Mouse (Mus musculus) midbrain, embryonic 16.5 days (tissue): Measurements from ENCODE around the gene Hcar2. TPM values are rescaled to one million over a fixed set of nuclear protein-coding genes. Genes with fewer than 3 reads are reported as not detected.

ENCODE experiments used
- ATAC-seq: fragments of 200-750 bp; cut with Nextera tagmentation; 2 replicates; pipeline ENCODE4 v1.8.0; 2017; ENCODE audit warnings: moderate TSS enrichment
- H3K27ac ChIP-seq: fragments of 300-500 bp; sonication (generic); 2 replicates; pipeline ENCODE4 v1.5.1; 2014; ENCODE audit warnings: mild to moderate bottlenecking, low read length, mixed read lengths
- H3K27me3 ChIP-seq: fragments of 300-500 bp; sonication (generic); 2 replicates; pipeline ENCODE4 v1.6.1; 2014; ENCODE audit warnings: low read depth, low read length, mixed read lengths; ENCODE audit not compliant: control insufficient read depth, insufficient read depth
- H3K36me3 ChIP-seq: fragments of 300-500 bp; sonication (generic); 2 replicates; pipeline ENCODE4 v1.6.1; 2014; ENCODE audit warnings: mild to moderate bottlenecking, low read length, moderate library complexity, mixed read lengths; ENCODE audit not compliant: control insufficient read depth, insufficient read depth
- H3K4me1 ChIP-seq: fragments of 300-500 bp; sonication (generic); 2 replicates; pipeline ENCODE4 v1.6.1; 2014; ENCODE audit warnings: mild to moderate bottlenecking, low read length, mixed read lengths; ENCODE audit not compliant: control insufficient read depth, insufficient read depth
- H3K4me2 ChIP-seq: fragments of 300-500 bp; sonication (generic); 2 replicates; pipeline ENCODE4 v1.6.1; 2014; ENCODE audit warnings: mild to moderate bottlenecking, low read length, mixed read lengths
- H3K4me3 ChIP-seq: fragments of 300-500 bp; sonication (generic); 2 replicates; pipeline ENCODE4 v1.5.1; 2014; ENCODE audit warnings: low read depth, mild to moderate bottlenecking, low read length, moderate library complexity, mixed read lengths
- H3K9ac ChIP-seq: fragments of 300-500 bp; sonication (generic); 2 replicates; pipeline ENCODE4 v1.6.1; 2014; ENCODE audit warnings: low read depth, low read length, mixed read lengths
- H3K9me3 ChIP-seq: fragments of 300-500 bp; sonication (generic); replicated peaks from 2 replicates; pipeline ENCODE4 v1.6.1; 2014; ENCODE audit warnings: mild to moderate bottlenecking, low read length, mixed read lengths; ENCODE audit not compliant: control insufficient read depth, poor library complexity, severe bottlenecking
- WGBS: fragments of 180-500 bp; shearing (Covaris S2); extraction: QIAGEN DNeasy Blood & Tissue Kit; methylation state at CpG from one replicate; pipeline ENCODE4 v1.1.7; 2014; 5-methylcytosine and 5-hydroxymethylcytosine counted together
- polyA plus RNA-seq: library from polyadenylated mRNA; unstranded; fragments of >200 nt; fragmentation: Nextera tagmentation; extraction: Ambion mirVana; gene quantifications from 2 replicates; pipeline ENCODE4 v1.2.1, GENCODE M21; 2015

The Hcar2 gene
- polyA plus RNA-seq, 1 experiment from 2014 or later, result not detected

DNA sequence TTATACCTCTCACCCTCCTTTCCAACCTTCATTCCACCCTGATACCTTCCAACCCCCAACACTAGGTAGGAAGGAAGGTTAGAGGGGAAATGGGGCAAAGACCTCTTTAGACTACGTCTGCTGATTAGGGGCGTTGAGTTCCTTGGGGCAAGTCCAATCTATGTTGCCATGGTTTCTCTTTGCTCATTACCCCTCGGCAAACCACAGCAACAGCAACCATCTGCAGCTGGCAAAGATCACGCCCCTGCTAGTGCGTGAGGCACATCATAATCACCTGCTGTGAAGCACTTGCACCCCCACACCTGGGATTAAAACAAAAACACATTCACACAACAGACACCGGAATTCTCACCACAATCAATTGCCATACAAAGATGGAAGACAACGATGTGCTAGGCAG, 42.6 kb downstream of the Hcar2 start:
- H3K4me3 ChIP-seq, result no peak overlapping the region
- no peaks in the 10 kb centered on the region for H3K27me3 ChIP-seq
- no peak for ATAC-seq
- no peaks in the 10 kb centered on the region for H3K4me1 ChIP-seq
- WGBS, result 47% methylated on average over 7 of the region's 7 CpGs
- no peak overlapping the region for H3K9ac ChIP-seq
- H3K27ac ChIP-seq, result no peak overlapping the region
- no peaks in the 10 kb centered on the region for H3K36me3 ChIP-seq
- H3K9me3 ChIP-seq, result no peaks in the 10 kb centered on the region
- H3K4me2 ChIP-seq, result no peak overlapping the region

DNA sequence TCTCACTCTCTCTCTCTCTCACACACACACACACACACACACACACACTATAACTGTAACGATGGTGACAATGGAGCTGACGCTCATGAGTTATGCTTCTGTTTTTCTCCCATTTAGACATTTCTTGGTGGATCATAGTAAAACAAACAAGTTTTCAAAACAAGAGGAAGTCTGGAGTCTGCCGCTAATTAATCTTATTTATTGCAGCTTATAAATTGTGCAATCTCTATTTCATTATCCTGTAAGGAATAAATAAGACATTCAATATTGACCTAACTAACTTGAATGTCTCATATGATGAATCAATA, 44.1 kb downstream of the Hcar2 start:
- Histone ChIP-seq H3K4me3 (no peak overlapping the region), H3K4me1 (no peaks in the 10 kb centered on the region), H3K9ac (no peak overlapping the region), H3K27me3 (no peaks in the 10 kb centered on the region), H3K27ac (no peak overlapping the region), H3K9me3 (no peaks in the 10 kb centered on the region), H3K4me2 (no peak overlapping the region), H3K36me3 (no peaks in the 10 kb centered on the region)
- 91% methylated on average over 3 of the region's 3 CpGs for WGBS
- ATAC-seq, result no peak

DNA sequence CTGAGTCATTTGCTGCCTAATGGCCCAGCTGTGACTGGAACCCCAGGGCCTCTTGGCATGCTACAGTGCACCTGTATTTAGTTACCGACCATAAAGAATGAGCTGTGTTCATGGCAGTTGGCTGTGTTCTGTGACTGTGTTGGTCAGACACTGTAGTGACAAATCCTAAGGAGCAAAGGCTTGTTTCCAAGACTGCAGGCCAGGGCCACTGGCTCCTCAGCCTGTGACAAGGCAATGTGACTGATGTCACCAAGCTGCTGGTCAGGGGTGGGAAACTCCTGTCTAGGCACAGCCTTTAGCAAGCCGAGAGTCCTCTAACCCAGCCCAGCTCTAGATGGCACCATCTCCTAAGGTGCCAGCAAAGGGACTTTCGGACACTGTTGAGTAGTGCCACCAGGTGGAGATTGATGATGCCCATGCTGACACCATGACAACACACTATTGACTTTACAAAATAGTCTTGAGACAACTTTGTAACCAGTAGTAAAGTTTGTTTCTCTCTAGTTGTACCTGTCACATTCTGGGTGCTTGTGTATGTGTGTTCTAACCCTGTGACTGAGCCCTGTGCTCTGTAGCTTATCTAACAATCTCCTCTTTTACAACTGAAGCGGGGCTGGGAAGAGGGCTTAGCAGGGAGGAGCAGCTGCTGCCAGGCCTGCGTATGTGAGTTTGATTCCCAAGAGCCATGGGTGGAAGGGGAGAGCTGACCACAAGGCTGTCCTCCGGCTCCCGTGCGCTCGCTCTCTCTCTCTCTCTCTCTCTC, 44.6 kb downstream of the Hcar2 start:
- no peak overlapping the region for H3K9ac ChIP-seq
- H3K4me2 ChIP-seq, result no peak overlapping the region
- H3K4me3 ChIP-seq, result no peak overlapping the region
- no peak for ATAC-seq
- H3K4me1 ChIP-seq, result no peaks in the 10 kb centered on the region
- H3K27ac ChIP-seq, result no peak overlapping the region
- no peaks in the 10 kb centered on the region for H3K27me3 ChIP-seq
- no peaks in the 10 kb centered on the region for H3K36me3 ChIP-seq
- 89% methylated on average over 9 of the region's 9 CpGs for WGBS
- H3K9me3 ChIP-seq, result no peaks in the 10 kb centered on the region

DNA sequence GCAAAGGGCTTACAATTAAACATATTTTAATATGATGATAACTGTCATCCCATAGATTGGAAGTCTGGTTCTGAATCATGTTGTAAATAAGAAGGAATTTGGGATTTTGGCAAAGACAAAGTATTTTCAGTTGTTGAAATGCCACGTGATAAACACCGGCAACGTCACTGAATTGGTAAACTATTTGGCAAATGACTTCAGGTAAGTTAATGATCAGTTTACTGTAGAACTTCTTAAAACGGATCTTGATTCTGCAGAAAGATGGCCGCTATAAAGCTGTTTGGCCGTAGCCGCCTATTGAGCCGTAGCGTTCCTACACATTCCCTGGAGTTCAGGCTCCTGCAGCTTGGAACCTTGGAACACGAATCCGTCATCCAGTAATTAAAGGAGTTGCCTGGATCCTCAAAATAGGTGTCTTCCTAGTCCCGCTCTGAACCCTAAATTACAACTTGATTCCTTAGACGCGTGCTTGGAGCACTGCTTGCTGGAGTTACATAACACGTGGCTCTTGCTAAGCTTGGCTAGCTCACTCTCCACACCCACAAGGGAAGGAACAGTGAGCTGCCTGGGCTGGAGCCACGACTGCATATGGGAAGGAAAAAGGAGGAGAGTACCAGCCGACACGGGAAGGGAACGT, 46.2 kb downstream of the Hcar2 start:
- H3K9me3 ChIP-seq, result no peaks in the 10 kb centered on the region
- H3K27me3 ChIP-seq, result no peaks in the 10 kb centered on the region
- no peak overlapping the region for H3K4me2 ChIP-seq
- H3K27ac ChIP-seq, result no peak overlapping the region
- no peak for ATAC-seq
- no peak overlapping the region for H3K4me3 ChIP-seq
- no peaks in the 10 kb centered on the region for H3K4me1 ChIP-seq
- no peak overlapping the region for H3K9ac ChIP-seq
- H3K36me3 ChIP-seq, result no peaks in the 10 kb centered on the region
- WGBS, result 94% methylated on average over 19 of the region's 19 CpGs

DNA sequence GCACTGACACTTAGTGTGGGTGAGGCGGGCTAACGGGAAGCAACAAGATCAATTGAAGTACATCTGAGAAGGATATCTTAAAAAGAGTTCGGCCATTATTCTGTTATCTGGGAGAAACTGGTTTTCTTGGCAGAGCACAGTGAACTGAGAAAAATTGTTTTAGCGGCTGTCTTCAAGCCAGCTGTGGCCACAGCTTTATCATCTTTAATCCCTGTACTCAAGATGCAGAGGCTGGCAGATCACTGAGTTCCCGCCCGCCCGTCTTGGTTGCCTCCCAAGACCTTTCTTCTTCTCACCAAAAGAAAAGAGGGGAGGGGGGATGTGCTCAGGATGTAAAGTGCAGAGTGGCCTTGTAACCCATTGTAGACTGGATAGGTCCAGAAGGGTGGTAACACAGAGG, 48.4 kb downstream of the Hcar2 start:
- H3K4me3 ChIP-seq, result no peak overlapping the region
- H3K9ac ChIP-seq, result no peak overlapping the region
- H3K4me1 ChIP-seq, result no peaks in the 10 kb centered on the region
- no peak overlapping the region for H3K4me2 ChIP-seq
- WGBS, result 82% methylated on average over 7 of the region's 7 CpGs
- H3K27ac ChIP-seq, result no peak overlapping the region
- H3K36me3 ChIP-seq, result no peaks in the 10 kb centered on the region
- ATAC-seq, result no peak
- H3K27me3 ChIP-seq, result no peaks in the 10 kb centered on the region
- H3K9me3 ChIP-seq, result no peaks in the 10 kb centered on the region

Other genes starting within 250 kb of the Hcar2 start
- 86.1 and 93.6 TPM in 2 replicates for gene Clip1, start 180.9 kb downstream of the Hcar2 start, polyA plus RNA-seq
- gene Zcchc8, start 144.4 kb downstream of the Hcar2 start, polyA plus RNA-seq, result 70.5 and 76.7 TPM in 2 replicates
- 124 and 134 TPM in 2 replicates for gene Rsrc2, start 116.1 kb downstream of the Hcar2 start, polyA plus RNA-seq
- gene Kntc1, start 115.8 kb downstream of the Hcar2 start, polyA plus RNA-seq, result 2.8 and 3.1 TPM in 2 replicates
- 0.55 and 0.62 TPM in 2 replicates for gene Hcar1, start 14.5 kb upstream of the Hcar2 start, polyA plus RNA-seq
- gene Denr, start 41.7 kb upstream of the Hcar2 start, polyA plus RNA-seq, result 122 and 130 TPM in 2 replicates
- gene Gm43518, start 61.9 kb upstream of the Hcar2 start, polyA plus RNA-seq, result 2.6 and 3.6 TPM in 2 replicates
- gene Ccdc62, start 65.2 kb upstream of the Hcar2 start, polyA plus RNA-seq, result 4.2 and 4.9 TPM in 2 replicates
- gene Hip1r, start 108.1 kb upstream of the Hcar2 start, polyA plus RNA-seq, result 33.5 and 34.3 TPM in 2 replicates
- gene Vps37b, start 166.8 kb upstream of the Hcar2 start, polyA plus RNA-seq, result 59.5 and 62.0 TPM in 2 replicates
- gene Abcb9, start 230.3 kb upstream of the Hcar2 start, polyA plus RNA-seq, result 15.5 and 21.7 TPM in 2 replicates
- gene Ogfod2, start 246.8 kb upstream of the Hcar2 start, polyA plus RNA-seq, result 41.8 and 43.7 TPM in 2 replicates